Mouse (Mus musculus): ENCODE results near the gene Scd2.

The Scd2 gene

DNA sequence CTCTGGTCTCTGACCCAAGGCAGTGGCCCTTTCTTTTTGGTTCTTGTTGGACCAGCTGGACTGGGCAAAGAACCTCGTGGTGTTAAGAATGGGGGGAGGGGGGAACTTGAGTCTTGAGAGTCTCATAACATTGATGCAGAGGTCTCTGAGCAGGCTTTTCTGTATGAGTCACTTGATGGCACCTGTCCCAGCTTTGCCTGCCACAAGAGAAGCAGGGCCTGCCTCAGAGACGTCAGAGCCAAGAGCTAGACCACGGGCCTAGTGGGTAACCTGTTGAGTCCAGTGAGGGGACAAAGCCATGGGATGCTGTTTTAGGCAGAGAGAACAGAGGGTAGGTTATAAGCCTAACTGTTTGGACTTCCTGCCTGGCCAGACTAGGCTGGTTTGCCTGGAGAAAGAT, 1.8 kb downstream of the Scd2 start:
- in situ Hi-C loops (cut with MboI; ENCODE audit: unreplicated experiment in 2 of 2), result loop anchor here (5.0 kb wide), 3 partner anchors 48 to 103 kb away; partner anchors contain the start of gene Pkd2l1 (in 1 of the 2)

DNA sequence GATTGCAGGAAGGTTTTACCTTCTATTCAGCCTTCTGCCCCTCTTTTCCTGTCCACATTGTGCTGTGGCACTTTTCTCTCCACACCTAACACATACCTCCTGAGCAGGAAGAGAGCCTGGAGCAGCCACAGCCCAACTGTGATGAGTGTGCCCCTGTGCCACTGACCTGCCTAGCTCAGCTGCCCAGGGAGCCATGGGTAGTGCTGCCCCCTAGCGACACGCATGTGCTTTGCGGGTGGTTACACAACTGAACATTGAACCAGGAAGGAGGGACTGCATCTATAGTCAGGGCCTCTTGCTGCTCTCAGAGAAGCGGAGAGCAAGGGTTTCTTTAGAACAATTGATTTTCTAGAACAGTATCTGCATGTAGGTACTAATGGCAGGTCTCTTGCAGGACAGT, 2.3 kb downstream of the Scd2 start:
- in situ Hi-C loops (cut with MboI; ENCODE audit: unreplicated experiment in 2 of 2), result loop anchor here (5.0 kb wide), 3 partner anchors 48 to 103 kb away; partner anchors contain the start of gene Pkd2l1 (in 1 of the 2)

DNA sequence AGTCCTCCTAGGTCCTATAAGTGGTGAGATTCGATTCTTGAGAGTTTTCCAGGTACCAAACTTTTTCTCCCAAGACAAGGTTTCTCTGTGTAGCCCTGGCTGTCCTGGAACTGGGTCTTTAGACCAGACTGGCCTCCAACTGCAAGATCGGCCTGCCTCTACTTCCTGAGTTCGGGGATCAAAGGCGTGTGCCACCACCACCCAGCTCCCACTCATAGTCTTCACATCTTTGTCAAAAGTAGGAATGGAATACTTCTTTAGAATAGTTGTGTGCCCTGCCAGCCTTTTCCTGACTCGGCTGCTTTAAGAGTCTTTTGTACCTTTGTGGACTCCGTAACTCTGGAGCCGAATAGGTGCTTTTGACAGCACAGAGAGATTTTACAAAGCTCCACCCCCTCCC, 2.7 kb downstream of the Scd2 start:
- in situ Hi-C loops (cut with MboI; ENCODE audit: unreplicated experiment in 2 of 2), result loop anchor here (5.0 kb wide), 3 partner anchors 49 to 104 kb away; partner anchors contain the start of gene Pkd2l1 (in 1 of the 2)

DNA sequence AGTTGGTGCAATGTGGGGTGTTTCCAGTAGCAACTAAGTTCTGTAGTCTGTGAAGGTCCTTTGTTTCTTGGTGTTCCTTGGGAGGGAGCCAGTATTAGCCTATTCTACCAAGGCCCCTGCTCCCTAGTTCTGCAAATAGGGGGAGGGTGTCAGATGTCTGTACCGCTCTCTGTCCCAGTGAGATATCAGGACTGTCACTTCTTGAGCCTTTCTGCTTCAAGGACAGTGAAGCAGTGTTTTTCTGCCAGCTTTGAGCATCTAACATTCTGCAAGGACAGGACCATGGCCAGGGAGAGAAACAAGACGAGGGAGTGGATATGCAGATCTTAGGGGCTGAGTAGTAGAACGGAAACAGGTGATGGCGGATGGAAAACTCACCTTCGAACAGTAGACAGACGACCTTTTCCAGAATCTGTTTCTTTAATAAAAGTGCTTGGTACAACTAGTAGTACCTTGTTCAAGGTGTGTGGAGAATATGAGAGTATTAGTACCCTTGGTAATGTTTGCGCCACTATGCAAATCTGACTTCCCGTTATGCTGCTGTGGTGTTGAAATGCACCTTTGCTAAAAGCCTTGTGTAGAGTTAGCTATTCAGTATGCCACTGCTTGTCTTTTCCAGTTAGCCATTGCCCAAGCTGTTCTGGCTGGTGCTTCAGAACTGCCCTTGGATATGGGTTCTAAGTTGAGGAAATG, 3.7 kb downstream of the Scd2 start:
- in situ Hi-C loops (cut with MboI; ENCODE audit: unreplicated experiment in 2 of 2), result loop anchor here (5.0 kb wide), 3 partner anchors 50 to 105 kb away; partner anchors contain the start of gene Pkd2l1 (in 1 of the 2)

DNA sequence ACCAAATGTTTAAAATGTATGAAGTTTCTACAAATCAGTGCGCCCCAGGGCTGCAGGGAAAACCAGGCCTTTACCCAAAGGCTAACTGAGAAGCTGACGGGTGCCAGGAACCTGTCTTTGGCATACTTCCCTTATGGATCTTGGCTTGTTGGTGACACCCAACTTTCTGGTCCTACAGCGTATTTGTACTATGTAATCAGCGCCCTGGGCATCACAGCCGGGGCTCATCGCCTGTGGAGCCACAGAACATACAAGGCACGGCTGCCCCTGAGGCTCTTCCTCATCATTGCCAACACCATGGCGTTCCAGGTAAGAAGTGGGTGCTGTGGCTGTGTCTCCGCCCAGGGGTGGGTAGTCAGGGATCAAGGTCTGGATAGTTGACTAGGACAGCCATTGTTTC, 4.4 kb downstream of the Scd2 start:
- in situ Hi-C loops (cut with MboI; ENCODE audit: unreplicated experiment in 2 of 2), result loop anchor here (5.0 kb wide), 3 partner anchors 51 to 106 kb away; partner anchors contain the start of gene Pkd2l1 (in 1 of the 2)

DNA sequence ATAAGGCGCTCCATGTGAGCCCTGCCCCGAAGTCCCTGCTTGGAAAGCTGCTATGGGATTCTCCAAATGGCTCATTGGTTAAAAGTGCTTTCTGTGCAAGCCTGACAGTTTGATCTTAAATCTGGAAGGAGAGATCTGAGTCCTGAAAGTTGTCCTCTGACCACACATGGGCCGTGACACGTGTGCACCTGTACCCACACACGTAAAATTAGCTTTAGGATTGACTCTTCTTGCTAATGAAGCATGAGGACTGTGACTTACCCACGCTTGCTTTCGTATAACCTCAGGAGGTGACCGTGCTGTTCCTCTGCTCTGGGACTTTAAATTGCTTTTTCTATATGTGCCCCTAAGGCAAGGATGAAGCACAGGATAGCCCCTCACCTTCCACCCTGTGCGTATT, 5.6 kb downstream of the Scd2 start:
- in situ Hi-C loops (cut with MboI; ENCODE audit: unreplicated experiment in 2 of 2), result loop anchor here (5.0 kb wide), 3 partner anchors 52 to 107 kb away; partner anchors contain the start of gene Pkd2l1 (in 1 of the 2)

DNA sequence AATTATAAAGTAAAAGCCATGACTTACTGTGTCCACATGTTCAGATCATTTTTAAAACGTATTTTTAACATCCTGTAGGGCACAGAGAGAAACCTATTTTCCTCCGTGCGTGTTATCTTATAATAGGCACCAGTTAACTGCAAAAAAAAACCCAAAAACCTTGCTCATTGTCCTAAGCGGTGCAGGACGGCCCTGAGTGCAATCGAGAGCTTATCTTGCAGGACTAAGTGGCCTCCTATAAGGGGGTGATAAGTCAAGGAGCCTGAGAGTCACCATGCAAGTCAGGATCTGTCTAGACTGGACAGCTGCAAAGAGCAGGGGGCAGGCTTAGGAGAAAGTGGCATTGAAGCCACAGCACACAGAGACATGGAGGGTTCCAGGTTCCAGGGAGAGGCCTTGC, 6.4 kb downstream of the Scd2 start:
- in situ Hi-C loops (cut with MboI; ENCODE audit: unreplicated experiment in 2 of 2), result loop anchor here (5.0 kb wide), 3 partner anchors 53 to 108 kb away; partner anchors contain the start of gene Pkd2l1 (in 1 of the 2)

DNA sequence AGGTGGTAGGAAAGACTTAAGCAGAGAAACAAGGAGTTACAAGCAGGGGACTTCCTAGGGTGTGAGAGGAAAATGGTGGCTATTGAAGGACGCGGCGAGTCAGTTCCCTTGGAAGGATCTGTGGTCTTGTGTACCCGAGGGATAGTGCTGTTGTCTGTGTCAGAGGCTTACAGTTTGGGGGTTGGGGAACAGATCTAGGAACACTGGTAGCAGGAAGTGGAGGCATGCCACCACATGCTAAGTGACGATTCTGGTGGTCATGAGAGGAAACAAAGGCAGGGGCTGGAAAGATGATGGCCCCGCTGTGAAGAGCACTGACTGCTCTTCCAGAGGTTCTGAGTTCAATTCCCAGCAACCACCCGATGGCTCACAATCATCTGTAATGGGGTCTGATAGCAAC, 7.0 kb downstream of the Scd2 start:
- in situ Hi-C loops (cut with MboI; ENCODE audit: unreplicated experiment in 2 of 2), result no loop called here

DNA sequence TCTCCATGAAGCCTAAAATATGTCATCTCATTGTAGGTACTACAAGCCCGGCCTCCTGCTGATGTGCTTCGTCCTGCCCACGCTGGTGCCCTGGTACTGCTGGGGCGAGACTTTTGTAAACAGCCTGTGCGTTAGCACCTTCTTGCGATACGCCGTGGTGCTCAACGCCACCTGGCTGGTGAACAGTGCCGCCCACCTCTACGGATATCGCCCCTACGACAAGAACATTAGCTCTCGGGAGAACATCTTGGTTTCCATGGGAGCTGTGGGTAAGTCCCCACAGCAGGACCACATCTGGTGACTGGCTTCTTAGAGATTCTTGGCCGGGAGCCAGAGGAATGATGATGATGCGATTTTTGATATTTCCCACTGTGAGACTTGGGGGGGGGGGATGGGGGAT, 7.7 kb downstream of the Scd2 start:
- in situ Hi-C loops (cut with MboI; ENCODE audit: unreplicated experiment in 2 of 2), result no loop called here

DNA sequence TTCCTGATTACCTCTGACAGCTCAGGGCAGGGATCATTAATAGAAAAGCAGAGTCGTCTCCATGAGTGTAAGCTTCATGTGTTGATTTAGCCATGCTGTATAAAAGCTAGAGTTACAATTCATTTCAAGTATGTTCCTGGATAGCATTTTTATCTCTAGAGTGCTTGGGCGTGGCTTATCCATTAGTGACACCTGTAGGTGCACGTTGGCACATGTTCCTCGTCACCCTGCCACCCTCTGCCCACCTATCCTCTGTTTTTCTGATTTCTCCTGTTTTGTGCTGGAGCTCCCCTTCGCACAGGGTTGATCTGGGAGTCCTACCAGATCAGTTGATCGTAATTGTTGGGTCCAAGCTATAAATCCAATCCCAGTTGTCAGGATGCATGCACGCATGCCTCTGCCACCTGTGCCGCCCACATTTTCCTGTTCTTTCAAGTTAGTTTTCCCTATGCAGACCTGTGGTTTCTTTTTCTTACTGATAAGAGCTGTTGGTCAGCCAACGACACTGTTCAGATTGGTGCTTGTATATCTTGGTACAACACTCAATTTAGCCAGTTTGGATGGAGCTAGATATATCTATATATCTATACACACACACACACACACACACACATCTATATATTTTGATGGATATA, 8.3 kb downstream of the Scd2 start:
- in situ Hi-C loops (cut with MboI; ENCODE audit: unreplicated experiment in 2 of 2), result no loop called here

DNA sequence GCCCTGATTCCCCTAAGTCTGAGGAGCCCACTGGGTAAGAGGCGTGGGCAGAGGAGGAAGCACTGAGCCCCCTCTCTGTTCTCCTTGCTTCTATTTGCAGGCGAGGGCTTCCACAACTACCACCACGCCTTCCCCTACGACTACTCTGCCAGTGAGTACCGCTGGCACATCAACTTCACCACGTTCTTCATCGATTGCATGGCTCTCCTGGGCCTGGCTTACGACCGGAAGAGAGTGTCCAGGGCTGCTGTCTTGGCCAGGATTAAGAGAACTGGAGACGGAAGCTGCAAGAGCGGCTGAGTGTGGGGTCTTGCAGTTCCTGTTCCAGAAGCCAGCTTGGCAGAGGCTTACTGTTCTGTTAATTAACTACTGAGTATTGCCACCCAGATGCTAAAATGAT, 9.4 kb downstream of the Scd2 start:
- in situ Hi-C loops (cut with MboI; ENCODE audit: unreplicated experiment in 2 of 2), result no loop called here

DNA sequence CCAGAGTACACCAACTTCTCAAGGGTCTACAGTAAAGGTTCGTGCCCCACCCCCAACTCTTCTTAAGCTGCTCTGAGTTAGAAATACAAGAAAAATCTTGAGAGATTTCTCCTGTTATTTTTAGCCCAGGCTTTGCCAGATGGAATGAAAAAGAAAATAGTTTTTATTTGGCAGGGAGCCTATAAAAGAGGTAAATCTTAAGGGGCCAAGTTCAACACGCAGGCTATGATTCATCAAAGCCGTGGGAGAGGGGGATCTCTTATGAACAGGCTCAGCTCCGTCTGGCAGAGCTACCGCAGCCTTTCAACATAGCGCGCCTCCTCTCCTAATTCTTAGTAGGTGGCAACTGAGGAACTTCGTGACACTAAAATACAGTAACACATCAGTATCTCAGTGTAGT, 10.0 kb downstream of the Scd2 start:
- in situ Hi-C loops (cut with MboI; ENCODE audit: unreplicated experiment in 2 of 2), result no loop called here

DNA sequence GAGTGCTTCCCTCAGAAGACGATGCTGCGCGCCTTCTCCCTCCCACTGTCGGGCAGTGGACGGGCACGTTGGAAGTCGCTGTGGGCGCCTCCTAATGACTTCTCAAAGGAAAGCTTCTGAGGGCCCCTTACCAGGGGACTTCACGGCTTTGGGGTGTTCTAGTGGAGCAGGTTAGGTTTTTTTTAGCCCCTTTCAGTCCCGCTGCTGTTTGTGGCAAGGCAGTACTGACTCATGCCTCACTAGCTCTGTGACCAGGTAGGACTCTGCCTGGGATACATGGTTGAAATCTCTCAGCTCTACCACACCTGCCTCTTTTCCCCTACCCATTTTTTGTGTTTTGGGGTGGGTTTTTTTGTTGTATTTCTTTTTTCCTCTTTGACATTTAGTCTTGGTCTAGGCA, 10.9 kb downstream of the Scd2 start:
- in situ Hi-C loops (cut with MboI; ENCODE audit: unreplicated experiment in 2 of 2), result no loop called here

DNA sequence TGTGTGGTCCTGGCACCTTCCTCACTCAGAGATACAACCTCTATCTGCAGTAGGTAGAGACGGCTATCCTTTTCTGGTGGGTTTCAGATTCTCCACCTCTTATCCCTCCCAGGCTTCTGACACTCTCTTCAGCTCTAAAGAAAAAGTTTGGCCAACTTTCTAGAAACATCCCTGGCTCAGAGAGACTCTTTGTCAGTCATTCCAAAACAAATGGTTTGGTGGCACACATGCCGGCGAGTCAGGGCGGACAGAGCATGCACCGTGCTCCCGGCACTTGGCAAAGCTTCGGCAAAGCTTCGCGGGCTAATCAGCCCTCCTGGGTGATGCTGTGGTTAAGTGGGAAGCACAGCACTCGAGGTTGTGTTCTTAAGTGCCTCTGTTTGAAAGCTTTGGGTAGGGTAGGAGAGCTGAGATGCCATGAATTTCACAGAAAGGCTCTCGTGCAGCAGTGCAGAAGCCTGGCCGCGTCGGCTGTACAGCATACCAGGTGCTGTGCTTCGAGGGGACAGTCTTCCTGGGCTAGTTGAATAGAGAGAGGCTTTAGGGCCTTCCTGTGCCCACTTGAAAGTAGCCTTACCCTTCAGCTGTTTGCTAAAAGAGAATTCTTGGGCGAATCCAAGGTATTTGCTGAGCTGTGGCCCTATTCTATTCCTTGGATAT, 11.5 kb downstream of the Scd2 start:
- in situ Hi-C loops (cut with MboI; ENCODE audit: unreplicated experiment in 2 of 2), result no loop called here

DNA sequence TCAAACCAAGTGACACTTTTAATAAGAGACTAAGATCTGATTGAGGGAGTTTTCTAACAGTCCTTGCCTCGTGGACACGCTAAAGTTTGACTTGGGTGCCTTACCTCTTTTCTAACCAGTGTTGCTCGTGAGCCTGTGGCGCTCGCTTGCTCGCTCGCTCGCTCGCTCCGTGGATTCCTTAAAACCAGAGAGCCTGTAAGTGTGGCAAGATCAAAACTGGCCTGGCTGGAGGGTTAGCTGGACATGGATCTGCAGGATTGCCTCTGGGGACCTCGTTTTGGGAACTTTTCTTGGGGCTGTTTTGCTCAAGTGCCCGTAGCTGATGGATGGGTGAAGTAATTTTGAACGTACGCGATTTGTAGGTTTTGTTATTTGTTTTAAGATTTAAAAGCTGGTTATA, 12.2 kb downstream of the Scd2 start:
- in situ Hi-C loops (cut with MboI; ENCODE audit: unreplicated experiment in 2 of 2), result no loop called here

DNA sequence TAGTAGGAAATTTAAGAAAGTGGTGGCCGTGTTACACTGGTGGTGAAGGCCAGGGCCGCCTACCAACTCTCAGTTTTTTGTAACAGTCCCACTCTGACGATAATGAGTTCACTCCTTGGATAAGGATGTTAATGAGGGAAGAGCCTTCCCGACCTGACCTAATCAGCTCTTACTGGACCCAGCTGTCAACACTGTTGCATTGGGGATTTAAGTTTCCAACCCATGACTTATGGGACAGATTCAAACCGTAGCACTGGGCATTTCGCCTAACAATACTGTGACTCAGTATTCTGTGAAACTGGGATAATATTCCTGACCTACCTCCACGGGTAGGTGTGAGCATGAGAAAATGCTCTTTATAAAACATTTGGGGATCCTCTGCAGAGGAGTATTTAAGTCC, 12.7 kb downstream of the Scd2 start:
- in situ Hi-C loops (cut with MboI; ENCODE audit: unreplicated experiment in 2 of 2), result no loop called here

DNA sequence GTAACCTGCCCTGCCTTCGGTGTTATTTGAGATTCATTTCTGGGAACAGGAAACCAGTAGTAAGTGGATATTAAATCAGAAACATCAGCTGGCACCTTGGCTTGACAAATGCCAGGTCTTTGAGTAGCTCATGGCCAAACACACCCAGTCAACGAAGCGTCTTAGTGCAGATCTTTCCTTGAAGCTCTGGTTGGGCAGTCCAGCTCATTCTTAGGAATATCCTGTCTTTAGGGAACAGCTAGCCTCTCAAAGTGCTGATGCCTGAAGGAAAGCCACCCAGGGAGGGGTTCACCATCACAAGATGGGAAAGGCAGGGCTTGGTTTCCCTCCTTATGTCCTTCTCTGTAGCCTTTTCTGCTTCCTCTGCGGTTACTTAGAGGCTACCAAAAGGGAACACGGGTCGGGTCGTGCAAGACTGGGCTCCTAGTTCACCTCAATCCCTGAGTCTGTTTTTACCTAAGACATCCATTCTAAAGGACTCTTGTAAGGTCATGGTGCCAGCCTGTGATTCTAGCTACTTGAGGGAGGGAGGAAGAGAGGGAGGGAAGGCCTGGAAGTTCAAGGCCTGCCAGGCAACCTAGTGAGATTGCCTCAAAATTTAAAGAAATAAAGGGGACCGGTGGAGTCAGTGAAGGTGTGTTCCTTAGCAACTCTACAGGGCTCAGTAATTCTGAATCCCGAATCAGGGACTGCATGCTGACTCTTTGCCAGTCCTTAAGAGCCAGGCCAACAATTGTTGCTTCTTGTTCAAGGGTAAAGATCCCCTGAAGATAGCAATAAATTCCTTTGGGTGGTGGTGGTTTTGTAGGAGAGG, 13.8 kb downstream of the Scd2 start:
- in situ Hi-C loops (cut with MboI; ENCODE audit: unreplicated experiment in 2 of 2), result no loop called here

DNA sequence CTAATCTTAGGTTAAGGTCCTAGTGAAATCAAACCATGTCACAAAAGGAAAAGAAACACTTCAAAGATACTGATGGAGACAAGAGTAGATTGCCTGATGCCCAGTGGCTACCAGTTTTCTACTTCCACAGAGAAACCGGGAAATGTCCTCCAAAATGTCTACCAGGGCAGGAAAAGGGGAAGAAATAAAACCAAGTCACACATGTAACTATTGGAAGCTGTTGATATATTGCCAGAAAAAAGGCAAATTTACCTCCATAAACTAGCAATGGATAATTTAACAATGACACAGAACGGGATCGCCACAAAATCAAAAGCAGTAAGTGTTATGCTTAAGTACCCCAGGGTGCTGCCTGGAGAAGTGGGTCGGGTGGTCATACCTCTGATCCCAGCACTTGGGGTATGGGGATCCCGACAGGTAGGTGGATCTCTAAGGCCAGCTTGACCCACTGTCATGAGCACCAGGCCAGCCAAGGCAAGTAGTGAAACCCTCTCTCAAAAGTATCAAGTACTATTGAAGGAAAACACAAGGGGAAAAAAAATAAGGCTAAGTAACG, 14.5 kb downstream of the Scd2 start:
- in situ Hi-C loops (cut with MboI; ENCODE audit: unreplicated experiment in 2 of 2), result no loop called here

DNA sequence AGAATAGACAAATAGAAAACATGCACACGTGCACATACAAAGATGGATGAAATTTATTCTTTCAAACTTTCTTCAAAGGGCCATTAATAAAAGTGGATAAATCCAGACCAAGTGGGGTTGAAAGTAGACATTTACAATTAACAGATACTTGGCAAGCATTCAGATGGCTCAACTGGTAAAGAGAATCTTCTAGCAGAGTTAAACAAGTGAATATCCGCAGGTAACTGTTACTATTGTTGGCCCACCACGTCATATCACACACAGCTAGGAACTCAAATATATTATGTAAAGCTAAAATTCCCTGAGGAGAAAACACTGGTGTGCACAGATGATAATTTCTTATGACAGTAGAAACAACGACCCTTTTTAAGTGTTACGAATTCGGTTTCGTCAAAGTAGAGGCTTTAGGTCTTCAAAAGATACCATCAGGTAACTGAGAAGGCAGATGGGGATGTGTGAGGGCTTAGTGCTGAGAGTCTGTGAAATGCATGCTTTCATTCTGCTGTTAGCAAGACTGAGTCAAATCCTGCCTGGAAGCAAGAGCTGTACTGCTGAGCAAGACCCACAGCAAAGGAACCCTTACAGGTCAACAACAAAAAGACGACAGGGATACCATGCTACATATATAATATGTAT, 15.3 kb downstream of the Scd2 start:
- in situ Hi-C loops (cut with MboI; ENCODE audit: unreplicated experiment in 2 of 2), result no loop called here

Data from v-Abl transformed pro-B cells (cell line).